Mouse (Mus musculus): ENCODE measurements at regions not wholly inside any gene's neighbourhood (a gene's known extent, or its start where the extent isn't known, plus 50 kb on each side); places are given as distances from the start of the nearest gene placed in this dataset.

DNA sequence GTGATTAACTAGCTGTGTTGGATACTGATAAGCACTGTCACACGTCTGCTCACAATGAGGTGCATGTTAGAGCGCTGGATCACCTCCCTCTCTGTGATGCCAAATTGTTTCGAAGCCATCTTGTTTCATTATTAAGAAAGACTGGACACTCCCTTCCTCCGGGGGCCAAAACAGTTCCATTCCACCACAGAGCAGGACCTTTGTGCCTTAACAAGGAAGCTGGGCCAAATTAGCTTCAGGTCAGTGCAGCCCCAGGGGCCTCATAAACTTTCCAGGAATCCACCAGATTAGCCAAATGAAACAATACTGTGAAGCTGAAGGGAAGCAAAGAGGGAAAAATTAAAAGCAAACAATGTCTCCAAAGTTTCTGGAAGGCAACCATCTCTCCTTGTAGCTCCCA is 241.9 kb downstream of the Dkk2 start:
- Histone ChIP-seq H3K9me3 (ENCODE audit: control insufficient read depth, low read length) (no peaks in the 10 kb centered on the region), H3K4me2 (replicated peaks; ENCODE audit: low read depth) (no peak overlapping the region), H3K4me1 (replicated peaks; ENCODE audit: control insufficient read depth, insufficient read depth) (no peaks in the 10 kb centered on the region), H3K9ac (ENCODE audit: low read length) (no peak overlapping the region), H3K27me3 (ENCODE audit: control insufficient read depth, insufficient read depth, low read length) (no peaks in the 10 kb centered on the region), H3K4me3 (ENCODE audit: low read depth, low read length) (no peak overlapping the region), H3K27ac (replicated peaks) (no peak overlapping the region), H3K36me3 (ENCODE audit: control insufficient read depth, insufficient read depth, low read length) (no peaks in the 10 kb centered on the region)
- WGBS = 74% methylated on average over 4 of the region's 4 CpGs
- ATAC-seq (ENCODE audit: low FRiP score, low TSS enrichment) = no peak
- no peak for DNase-seq (ENCODE audit: low spot score)
- no peak for TF ChIP-seq CTCF (IDR thresholded peaks at IDR 0.05; ENCODE audit: low read depth)
- TF ChIP-seq EP300 (optimal IDR thresholded peaks at IDR 0.05) = no peak

DNA sequence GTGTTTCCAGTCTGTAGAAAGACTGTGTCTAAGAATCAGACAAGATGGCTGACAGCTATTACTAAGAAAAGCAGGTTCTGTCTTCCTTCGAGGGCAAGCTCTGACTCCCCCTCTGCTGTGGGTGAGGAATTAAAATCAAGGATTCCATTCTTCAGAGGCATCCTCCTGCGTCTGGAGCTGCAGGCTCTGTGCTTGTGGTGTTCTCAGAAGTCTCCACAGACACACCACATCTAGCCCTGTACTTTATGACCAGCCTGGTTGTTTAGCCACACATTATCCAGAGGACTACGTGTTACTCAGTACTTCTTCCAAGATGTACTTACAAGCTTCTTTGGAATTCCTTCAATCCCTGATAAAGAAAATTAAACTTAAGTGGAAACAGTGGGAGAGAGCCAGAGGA is 258.5 kb downstream of the Dkk2 start:
- H3K4me1 ChIP-seq (replicated peaks; ENCODE audit: control insufficient read depth, insufficient read depth) = no peaks in the 10 kb centered on the region
- WGBS = 28% methylated on average over 3 of the region's 3 CpGs
- H3K27me3 ChIP-seq (ENCODE audit: control insufficient read depth, insufficient read depth, low read length) = no peaks in the 10 kb centered on the region
- H3K4me3 ChIP-seq (ENCODE audit: low read depth, low read length) = no peak overlapping the region
- no peaks in the 10 kb centered on the region for H3K36me3 ChIP-seq (ENCODE audit: control insufficient read depth, insufficient read depth, low read length)
- no peak for ATAC-seq (ENCODE audit: low FRiP score, low TSS enrichment)
- H3K4me2 ChIP-seq (replicated peaks; ENCODE audit: low read depth) = no peak overlapping the region
- no peaks in the 10 kb centered on the region for H3K9me3 ChIP-seq (ENCODE audit: control insufficient read depth, low read length)
- H3K27ac ChIP-seq (replicated peaks) = no peak overlapping the region
- H3K9ac ChIP-seq (ENCODE audit: low read length) = no peak overlapping the region
- no peak for DNase-seq (ENCODE audit: low spot score)
- TF ChIP-seq EP300 (optimal IDR thresholded peaks at IDR 0.05) = no peak
- no peak for TF ChIP-seq CTCF (IDR thresholded peaks at IDR 0.05; ENCODE audit: low read depth)

DNA sequence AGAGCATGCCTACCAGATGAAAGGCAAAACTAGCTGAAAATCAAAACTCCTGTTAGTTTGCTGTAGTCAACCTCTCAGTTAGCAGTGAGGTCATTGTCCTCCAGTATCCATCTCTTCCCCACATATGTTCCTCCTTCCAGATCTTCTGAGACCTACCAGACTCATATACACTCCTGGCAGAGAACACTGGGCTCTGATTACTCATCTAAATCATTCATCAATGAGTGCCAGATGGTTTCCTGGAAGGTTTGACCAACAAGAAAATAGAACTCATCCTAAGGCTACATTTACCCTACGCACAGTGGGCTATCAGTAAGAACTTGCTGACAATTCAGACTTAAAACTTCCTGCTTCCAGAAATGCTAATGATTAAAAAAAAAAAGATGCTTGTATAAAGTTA is 260.8 kb downstream of the Dkk2 start:
- Histone ChIP-seq H3K27me3 (ENCODE audit: control insufficient read depth, insufficient read depth, low read length) (no peaks in the 10 kb centered on the region), H3K4me2 (replicated peaks; ENCODE audit: low read depth) (no peak overlapping the region), H3K4me1 (replicated peaks; ENCODE audit: control insufficient read depth, insufficient read depth) (no peaks in the 10 kb centered on the region), H3K36me3 (ENCODE audit: control insufficient read depth, insufficient read depth, low read length) (no peaks in the 10 kb centered on the region), H3K27ac (replicated peaks) (no peak overlapping the region), H3K4me3 (ENCODE audit: low read depth, low read length) (no peak overlapping the region), H3K9me3 (ENCODE audit: control insufficient read depth, low read length) (no peaks in the 10 kb centered on the region), H3K9ac (ENCODE audit: low read length) (no peak overlapping the region)
- ATAC-seq (ENCODE audit: low FRiP score, low TSS enrichment) = no peak
- 76% methylated on average over 1 of the region's 1 CpGs for WGBS
- DNase-seq (ENCODE audit: low spot score) = no peak
- TF ChIP-seq CTCF (IDR thresholded peaks at IDR 0.05; ENCODE audit: low read depth) (no peak), EP300 (optimal IDR thresholded peaks at IDR 0.05) (no peak)

DNA sequence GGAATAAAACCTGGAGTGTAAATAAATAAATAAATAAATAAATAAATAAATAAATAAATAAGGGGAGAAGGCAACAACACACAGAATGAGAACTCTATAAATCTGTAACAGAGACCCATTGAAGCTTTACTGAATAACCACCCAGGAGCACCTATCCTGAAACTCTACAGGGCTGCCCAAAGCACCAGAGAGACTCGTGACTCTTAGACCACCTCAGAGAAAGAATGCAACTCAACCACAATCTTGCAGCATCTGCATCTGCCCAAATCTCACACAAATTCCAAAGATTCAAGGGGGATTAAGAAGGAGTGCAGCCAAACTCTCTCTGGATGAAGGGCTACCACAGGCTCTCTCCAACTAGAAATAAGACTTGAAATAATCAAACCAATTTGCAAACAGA is 264.5 kb downstream of the Dkk2 start:
- Histone ChIP-seq H3K27me3 (ENCODE audit: control insufficient read depth, insufficient read depth, low read length) (no peaks in the 10 kb centered on the region), H3K36me3 (ENCODE audit: control insufficient read depth, insufficient read depth, low read length) (no peaks in the 10 kb centered on the region), H3K4me1 (replicated peaks; ENCODE audit: control insufficient read depth, insufficient read depth) (no peaks in the 10 kb centered on the region), H3K4me2 (replicated peaks; ENCODE audit: low read depth) (no peak overlapping the region), H3K9me3 (ENCODE audit: control insufficient read depth, low read length) (no peaks in the 10 kb centered on the region), H3K27ac (replicated peaks) (no peak overlapping the region), H3K9ac (ENCODE audit: low read length) (no peak overlapping the region), H3K4me3 (ENCODE audit: low read depth, low read length) (no peak overlapping the region)
- ATAC-seq (ENCODE audit: low FRiP score, low TSS enrichment) = no peak
- TF ChIP-seq EP300 (optimal IDR thresholded peaks at IDR 0.05) (no peak), CTCF (IDR thresholded peaks at IDR 0.05; ENCODE audit: low read depth) (no peak)
- DNase-seq (ENCODE audit: low spot score) = no peak
- 68% methylated on average over 1 of the region's 1 CpGs for WGBS

DNA sequence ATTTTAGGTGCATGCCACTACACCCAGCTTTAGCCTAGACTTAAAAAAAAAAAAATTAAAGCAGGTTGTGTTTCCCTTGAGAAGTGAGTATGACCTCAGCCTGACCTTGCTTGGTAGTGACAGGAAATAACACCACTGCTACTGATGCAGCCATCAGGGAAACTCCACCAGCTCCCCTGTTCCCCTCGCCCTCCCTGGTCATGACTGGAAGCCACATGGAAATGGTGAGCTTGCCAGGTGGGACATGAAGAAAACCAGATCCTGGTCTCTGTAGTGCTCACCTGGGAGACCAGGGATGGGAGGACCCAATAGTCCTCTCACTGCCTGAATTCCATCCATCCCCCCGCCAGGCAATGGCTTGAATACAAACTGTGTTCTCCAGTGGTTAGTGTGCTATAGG is 268.1 kb downstream of the Dkk2 start:
- Histone ChIP-seq H3K36me3 (ENCODE audit: control insufficient read depth, insufficient read depth, low read length) (no peaks in the 10 kb centered on the region), H3K27me3 (ENCODE audit: control insufficient read depth, insufficient read depth, low read length) (no peaks in the 10 kb centered on the region), H3K4me3 (ENCODE audit: low read depth, low read length) (no peak overlapping the region), H3K27ac (replicated peaks) (no peak overlapping the region), H3K9me3 (ENCODE audit: control insufficient read depth, low read length) (no peaks in the 10 kb centered on the region), H3K9ac (ENCODE audit: low read length) (no peak overlapping the region), H3K4me2 (replicated peaks; ENCODE audit: low read depth) (no peak overlapping the region), H3K4me1 (replicated peaks; ENCODE audit: control insufficient read depth, insufficient read depth) (no peaks in the 10 kb centered on the region)
- DNase-seq (ENCODE audit: low spot score) = no peak
- no peak for TF ChIP-seq CTCF (IDR thresholded peaks at IDR 0.05; ENCODE audit: low read depth)
- no peak for TF ChIP-seq EP300 (optimal IDR thresholded peaks at IDR 0.05)
- ATAC-seq (ENCODE audit: low FRiP score, low TSS enrichment) = no peak
- WGBS = 73% methylated on average over 2 of the region's 2 CpGs

DNA sequence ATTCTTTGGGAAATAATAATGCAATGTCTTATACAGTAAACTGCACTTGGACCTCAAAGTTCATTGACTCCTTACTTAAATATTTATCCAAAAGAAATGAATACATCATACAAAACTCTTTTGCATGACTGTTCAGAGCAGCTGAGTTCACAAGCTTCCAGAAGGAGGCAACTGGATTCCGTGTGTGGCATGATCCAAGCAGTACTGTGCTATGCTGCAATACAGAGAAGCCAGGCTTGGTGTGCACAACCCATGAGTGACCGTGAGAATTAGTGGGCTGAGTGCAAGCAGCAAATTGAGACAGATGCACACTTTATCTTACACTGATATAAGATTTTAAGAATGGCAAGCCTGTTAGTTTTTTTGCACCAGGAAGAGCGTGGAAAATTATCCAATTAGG is 270.0 kb upstream of the Gimd1 start:
- 48% methylated on average over 3 of the region's 3 CpGs for WGBS
- H3K9me3 ChIP-seq (ENCODE audit: control insufficient read depth, low read length) = no peaks in the 10 kb centered on the region
- no peak overlapping the region for H3K4me2 ChIP-seq (replicated peaks; ENCODE audit: low read depth)
- no peak overlapping the region for H3K9ac ChIP-seq (ENCODE audit: low read length)
- no peaks in the 10 kb centered on the region for H3K4me1 ChIP-seq (replicated peaks; ENCODE audit: control insufficient read depth, insufficient read depth)
- TF ChIP-seq CTCF (IDR thresholded peaks at IDR 0.05; ENCODE audit: low read depth) (no peak), EP300 (optimal IDR thresholded peaks at IDR 0.05) (no peak)
- no peak for DNase-seq (ENCODE audit: low spot score)
- H3K27me3 ChIP-seq (ENCODE audit: control insufficient read depth, insufficient read depth, low read length) = no peaks in the 10 kb centered on the region
- H3K27ac ChIP-seq (replicated peaks) = no peak overlapping the region
- ATAC-seq (ENCODE audit: low FRiP score, low TSS enrichment) = no peak
- no peaks in the 10 kb centered on the region for H3K36me3 ChIP-seq (ENCODE audit: control insufficient read depth, insufficient read depth, low read length)
- H3K4me3 ChIP-seq (ENCODE audit: low read depth, low read length) = no peak overlapping the region

All from stomach, postnatal 0 days (tissue).